Mouse (Mus musculus): ENCODE results near the gene Mapkbp1. TPM values are rescaled to one million over a fixed set of nuclear protein-coding genes. Genes with fewer than 3 reads are reported as not detected.

Mapkbp1 gene
- total and polyA plus RNA-seq, 2 experiments from 2014 or later = 5.5 to 41.3 TPM

DNA sequence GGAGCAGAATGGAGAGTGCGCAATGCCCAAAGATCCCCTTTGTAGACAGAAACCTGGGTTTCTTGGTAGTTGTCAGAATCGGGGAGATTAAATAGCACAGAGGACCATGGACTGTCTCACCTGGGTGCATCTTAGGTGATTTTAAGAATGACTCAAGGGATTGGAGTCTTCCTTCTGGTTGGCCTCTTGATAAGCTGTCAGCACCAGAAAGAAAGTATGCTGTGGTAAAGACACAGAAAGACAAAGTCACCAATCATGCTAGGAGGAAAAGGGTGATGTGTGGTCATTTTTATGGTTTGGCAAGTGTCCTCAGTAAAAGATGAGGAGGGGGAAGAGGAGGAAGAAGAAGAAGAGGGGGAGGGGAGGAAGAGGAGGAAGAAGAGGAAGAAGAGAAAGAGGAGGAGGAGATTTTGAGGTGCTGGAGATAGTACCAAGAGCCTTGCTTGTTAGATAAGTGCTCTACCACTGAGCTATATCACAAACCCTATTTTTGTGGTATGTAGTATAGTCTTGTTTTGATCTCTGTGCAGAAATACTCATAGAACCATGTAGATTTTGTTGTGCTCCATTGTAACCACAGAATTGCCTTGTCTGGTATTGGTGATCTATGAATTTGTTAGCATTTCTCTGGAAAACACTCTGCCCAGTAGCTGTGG is 41.5 kb downstream of the Mapkbp1 start:
- 95% methylated on average over 2 of the region's 2 CpGs for WGBS
- DNase-seq (ENCODE audit: low spot score) (no peak), ATAC-seq (no peak)
- TF ChIP-seq CTCF (IDR thresholded peaks at IDR 0.05; ENCODE audit: low read depth) = no peak
- peaks cover 54% of the 10 kb centered on the region for H3K36me3 ChIP-seq (ENCODE audit: insufficient read depth, low read length)
- no peak overlapping the region for H3K9ac ChIP-seq (replicated peaks; ENCODE audit: low read length)
- no peak overlapping the region for H3K4me2 ChIP-seq (ENCODE audit: low read depth, low read length)
- H3K9me3 ChIP-seq (ENCODE audit: low read length) = no peaks in the 10 kb centered on the region
- H3K27ac ChIP-seq = no peak overlapping the region
- H3K27me3 ChIP-seq (ENCODE audit: insufficient read depth, low read length) = no peaks in the 10 kb centered on the region
- H3K4me3 ChIP-seq (ENCODE audit: low read length) = no peak overlapping the region
- no peaks in the 10 kb centered on the region for H3K4me1 ChIP-seq (ENCODE audit: insufficient read depth, low read length)

DNA sequence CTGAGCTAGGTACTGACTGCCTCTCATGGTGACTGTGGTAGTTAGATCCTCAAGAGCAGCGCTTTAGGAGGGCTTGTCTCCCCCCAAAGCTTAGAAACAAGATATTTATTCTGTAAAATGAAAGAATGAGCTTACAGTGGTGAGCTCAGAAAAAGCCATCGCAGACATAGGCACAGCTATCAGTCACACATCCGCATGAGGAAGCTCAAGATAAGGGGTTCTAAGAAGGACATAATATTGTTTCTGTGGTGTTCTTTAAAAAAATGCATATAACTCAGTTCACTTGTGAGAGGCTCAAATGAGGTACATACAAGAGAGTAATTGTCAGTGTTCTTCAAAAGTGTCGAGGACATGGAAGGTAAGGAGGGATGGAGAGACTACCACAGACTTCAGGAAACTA is 43.4 kb downstream of the Mapkbp1 start:
- Histone ChIP-seq H3K36me3 (ENCODE audit: insufficient read depth, low read length) (peaks cover 72% of the 10 kb centered on the region), H3K4me2 (ENCODE audit: low read depth, low read length) (no peak overlapping the region), H3K9me3 (ENCODE audit: low read length) (no peaks in the 10 kb centered on the region), H3K27ac (no peak overlapping the region), H3K4me3 (ENCODE audit: low read length) (no peak overlapping the region), H3K27me3 (ENCODE audit: insufficient read depth, low read length) (no peaks in the 10 kb centered on the region), H3K4me1 (ENCODE audit: insufficient read depth, low read length) (no peaks in the 10 kb centered on the region), H3K9ac (replicated peaks; ENCODE audit: low read length) (no peak overlapping the region)
- WGBS = 91% methylated on average over 4 of the region's 4 CpGs
- no peak for ATAC-seq
- no peak for DNase-seq (ENCODE audit: low spot score)
- no peak for TF ChIP-seq CTCF (IDR thresholded peaks at IDR 0.05; ENCODE audit: low read depth)

DNA sequence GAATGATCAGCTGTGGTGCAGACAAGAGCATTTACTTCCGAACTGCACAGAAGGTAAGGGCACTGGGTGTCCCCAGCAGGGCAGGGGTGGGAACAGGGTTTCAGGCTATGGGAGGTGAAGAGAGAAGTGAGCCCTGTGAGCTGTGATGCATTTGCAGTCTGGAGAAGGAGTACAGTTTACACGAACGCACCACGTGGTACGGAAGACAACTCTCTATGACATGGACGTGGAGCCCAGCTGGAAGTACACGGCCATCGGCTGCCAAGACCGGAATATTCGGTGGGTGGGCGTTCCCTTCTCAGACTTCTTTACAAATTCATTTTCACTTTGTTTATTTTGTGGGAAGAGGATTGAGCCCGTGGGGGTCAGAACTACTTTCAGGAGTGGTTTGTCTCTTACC is 45.1 kb downstream of the Mapkbp1 start:
- H3K4me1 ChIP-seq (ENCODE audit: insufficient read depth, low read length) = no peaks in the 10 kb centered on the region
- 88% methylated on average over 12 of the region's 12 CpGs for WGBS
- DNase-seq (ENCODE audit: low spot score) (no peak), ATAC-seq (no peak)
- no peak for TF ChIP-seq CTCF (IDR thresholded peaks at IDR 0.05; ENCODE audit: low read depth)
- no peaks in the 10 kb centered on the region for H3K27me3 ChIP-seq (ENCODE audit: insufficient read depth, low read length)
- H3K27ac ChIP-seq = no peak overlapping the region
- no peak overlapping the region for H3K9ac ChIP-seq (replicated peaks; ENCODE audit: low read length)
- no peak overlapping the region for H3K4me2 ChIP-seq (ENCODE audit: low read depth, low read length)
- H3K4me3 ChIP-seq (ENCODE audit: low read length) = no peak overlapping the region
- H3K36me3 ChIP-seq (ENCODE audit: insufficient read depth, low read length) = peaks cover 88% of the 10 kb centered on the region
- no peaks in the 10 kb centered on the region for H3K9me3 ChIP-seq (ENCODE audit: low read length)

DNA sequence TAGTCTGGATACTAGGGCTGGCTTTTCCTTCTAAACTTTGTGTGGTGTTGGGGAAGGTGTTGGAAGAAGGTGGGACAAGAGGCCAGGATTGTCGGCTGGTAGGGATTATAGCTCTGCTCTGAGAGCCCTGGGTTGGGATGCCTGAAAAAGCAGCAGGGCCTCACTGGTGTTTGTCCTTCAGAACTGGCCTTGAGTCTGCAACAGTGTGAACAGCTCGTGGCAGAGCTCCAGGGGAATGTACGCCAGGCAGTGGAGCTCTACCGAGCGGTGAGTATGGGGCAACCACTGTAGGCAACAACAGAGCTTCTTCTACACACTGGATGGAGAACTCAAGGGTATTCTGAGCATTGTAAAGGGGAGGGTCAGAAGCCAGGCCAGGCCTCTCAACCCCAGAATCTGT is 51.8 kb downstream of the Mapkbp1 start:
- H3K9ac ChIP-seq (replicated peaks; ENCODE audit: low read length) = no peak overlapping the region
- H3K4me3 ChIP-seq (ENCODE audit: low read length) = no peak overlapping the region
- H3K27ac ChIP-seq = no peak overlapping the region
- peaks cover 10% of the 10 kb centered on the region; the same call in 1 of the 2 replicates for H3K4me1 ChIP-seq (ENCODE audit: insufficient read depth, low read length)
- H3K4me2 ChIP-seq (ENCODE audit: low read depth, low read length) = no peak overlapping the region
- WGBS = 88% methylated on average over 5 of the region's 5 CpGs
- peaks cover 62% of the 10 kb centered on the region for H3K36me3 ChIP-seq (ENCODE audit: insufficient read depth, low read length)
- ATAC-seq = no peak
- H3K27me3 ChIP-seq (ENCODE audit: insufficient read depth, low read length) = no peaks in the 10 kb centered on the region
- no peaks in the 10 kb centered on the region for H3K9me3 ChIP-seq (ENCODE audit: low read length)
- no peak for TF ChIP-seq CTCF (IDR thresholded peaks at IDR 0.05; ENCODE audit: low read depth)
- no peak for DNase-seq (ENCODE audit: low spot score)

- H3K9ac ChIP-seq (replicated peaks; ENCODE audit: low read length) = peak within 1 kb of the TSS; percentile 77
- H3K27ac ChIP-seq = peak within 1 kb of the TSS; percentile 88
- WGBS = 5% methylated on average over 49 of the region's 50 CpGs
- peaks cover 10% of the 10 kb centered on the region; the same call in 1 of the 2 replicates for H3K4me1 ChIP-seq (ENCODE audit: insufficient read depth, low read length)
- DNase-seq (ENCODE audit: low spot score) (peak; percentile 92), ATAC-seq (peak; percentile 88)
- H3K9me3 ChIP-seq (ENCODE audit: low read length) = no peaks in the 10 kb centered on the region
- H3K4me2 ChIP-seq (ENCODE audit: low read depth, low read length) = peak within 1 kb of the TSS; percentile 67
- no peaks in the 10 kb centered on the region for H3K27me3 ChIP-seq (ENCODE audit: insufficient read depth, low read length)
- H3K36me3 ChIP-seq (ENCODE audit: insufficient read depth, low read length) = peaks cover 37% of the 10 kb centered on the region
- TF ChIP-seq CTCF (IDR thresholded peaks at IDR 0.05; ENCODE audit: low read depth) = peak; percentile 40
- H3K4me3 ChIP-seq (ENCODE audit: low read length) = peak within 1 kb of the TSS; percentile 67
These were observed 54.8 kb downstream of the Mapkbp1 start, which contains the start of the genes Jmjd7 and Gm28042 for GRCm38 (mm10) chr2:120026984-120027949. Gene Jmjd7, plus strand, starts transcription at chr2:120027483. Gene Gm28042, plus strand, starts transcription at chr2:120027493.

- H3K36me3 ChIP-seq (ENCODE audit: insufficient read depth, low read length) = peaks cover 30% of the 10 kb centered on the region
- no peaks in the 10 kb centered on the region for H3K27me3 ChIP-seq (ENCODE audit: insufficient read depth, low read length)
- peaks cover 10% of the 10 kb centered on the region; the same call in 1 of the 2 replicates for H3K4me1 ChIP-seq (ENCODE audit: insufficient read depth, low read length)
- H3K9me3 ChIP-seq (ENCODE audit: low read length) = no peaks in the 10 kb centered on the region
- peak; percentile 18 for DNase-seq (ENCODE audit: low spot score)
- 33% methylated on average over 3 of the region's 3 CpGs for WGBS
- TF ChIP-seq CTCF (IDR thresholded peaks at IDR 0.05; ENCODE audit: low read depth) = no peak
- H3K27ac ChIP-seq = peak overlapping the region; percentile 88
- H3K4me2 ChIP-seq (ENCODE audit: low read depth, low read length) = peak overlapping the region; percentile 67
- peak overlapping the region; percentile 77 for H3K9ac ChIP-seq (replicated peaks; ENCODE audit: low read length)
- ATAC-seq = 0 out of 2 replicates have a peak, but pooled peaks have one; percentile 10
- H3K4me3 ChIP-seq (ENCODE audit: low read length) = peak overlapping the region; percentile 67
These were observed 55.4 kb downstream of the Mapkbp1 start for GRCm38 (mm10) chr2:120027950-120028331.
